Mouse (Mus musculus) thymus, adult 2 months (tissue): ENCODE measurements around the gene Hfe2. TPM values are rescaled to one million over a fixed set of nuclear protein-coding genes. Genes with fewer than 3 reads are reported as not detected.

Source experiments
- DNase-seq: peaks from one replicate; pipeline ENCODE4 v3.0.0; 2021
- H3K27ac ChIP-seq: fragments of 200-500 bp; 2 replicates; pipeline ENCODE4 v1.5.1; 2012; ENCODE audit warnings: low read length, control low read depth; ENCODE audit not compliant: control insufficient read depth, insufficient read depth
- H3K27me3 ChIP-seq: fragments of 200-500 bp; 2 replicates; pipeline ENCODE4 v1.6.1; 2012; ENCODE audit warnings: mild to moderate bottlenecking, low read length, moderate library complexity, mixed read lengths; ENCODE audit not compliant: control insufficient read depth, insufficient read depth
- H3K36me3 ChIP-seq: fragments of 200-500 bp; 2 replicates; pipeline ENCODE4 v1.6.1; 2012; ENCODE audit warnings: mild to moderate bottlenecking, low read length, moderate library complexity; ENCODE audit not compliant: control insufficient read depth, insufficient read depth
- H3K4me1 ChIP-seq: fragments of 200-500 bp; replicated peaks from 2 replicates; pipeline ENCODE4 v1.6.1; 2012; ENCODE audit warnings: low read length; ENCODE audit not compliant: control insufficient read depth, insufficient read depth
- H3K4me3 ChIP-seq: fragments of 200-500 bp; 2 replicates; pipeline ENCODE4 v1.5.1; 2012; ENCODE audit warnings: mild to moderate bottlenecking, low read length, control low read depth, moderate library complexity; ENCODE audit not compliant: control insufficient read depth, insufficient read depth
- CTCF ChIP-seq: fragments of 200-500 bp; IDR thresholded peaks from 2 replicates; pipeline ENCODE4 v1.5.1; 2012; ENCODE audit warnings: mild to moderate bottlenecking, control low read depth, low read length, moderate library complexity, borderline replicate concordance; ENCODE audit not compliant: control insufficient read depth, poor library complexity, insufficient read depth; ENCODE audit errors: extremely low read depth
- POLR2A ChIP-seq: fragments of 200-500 bp; IDR thresholded peaks from 2 replicates; pipeline ENCODE4 v1.6.1; 2012; ENCODE audit warnings: mild to moderate bottlenecking, low read length, control low read depth, moderate library complexity; ENCODE audit not compliant: control insufficient read depth, poor library complexity, insufficient read depth; ENCODE audit errors: extremely low read depth
- WGBS: fragments of 180-500 bp; shearing (Covaris S2); methylation state at CpG from one replicate; pipeline ENCODE4 v1.1.7; 2018; 5-methylcytosine and 5-hydroxymethylcytosine counted together
- polyA plus RNA-seq: library from polyadenylated mRNA; depleted of rRNA; stranded (reverse); fragments of >200 nt; gene quantifications from 2 replicates; pipeline ENCODE4 v1.2.3, GENCODE M21; 2012; rRNA removed

Hfe2 gene
- polyA plus RNA-seq: 1.3 and 10.4 TPM in 2 replicates

DNA sequence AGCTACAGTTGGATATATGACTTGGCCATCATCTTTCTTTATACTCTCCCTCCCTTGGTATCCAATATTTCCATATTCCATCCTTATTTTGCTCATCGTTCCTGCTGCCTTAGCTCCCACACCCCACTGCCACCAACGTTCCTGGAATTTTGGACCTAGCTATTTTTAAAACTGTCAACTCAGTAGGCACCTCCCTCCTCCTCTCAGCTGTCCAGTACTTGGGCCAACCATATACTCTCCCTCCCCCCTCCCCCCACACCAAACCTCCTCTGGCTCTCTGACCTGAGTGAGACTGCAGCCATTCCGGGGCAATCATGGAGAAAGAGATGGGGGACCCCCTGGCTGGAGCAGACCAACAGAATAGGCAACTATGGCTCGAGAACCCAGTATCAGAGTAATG is at the start of gene Hfe2:
Gene Hfe2, plus strand, starts transcription at position 259 of the 400 bp plus-strand sequence.
- no peak for TF ChIP-seq CTCF
- TF ChIP-seq POLR2A: no peak
- Histone ChIP-seq H3K27ac (no peak within 1 kb of the TSS), H3K36me3 (no peaks in the 10 kb centered on the region), H3K27me3 (peaks cover 14% of the 10 kb centered on the region; the same call in 1 of the 2 replicates), H3K4me3 (no peak within 1 kb of the TSS), H3K4me1 (no peaks in the 10 kb centered on the region)
- WGBS: 79% methylated on average over 4 of the region's 4 CpGs
- no peak for DNase-seq

DNA sequence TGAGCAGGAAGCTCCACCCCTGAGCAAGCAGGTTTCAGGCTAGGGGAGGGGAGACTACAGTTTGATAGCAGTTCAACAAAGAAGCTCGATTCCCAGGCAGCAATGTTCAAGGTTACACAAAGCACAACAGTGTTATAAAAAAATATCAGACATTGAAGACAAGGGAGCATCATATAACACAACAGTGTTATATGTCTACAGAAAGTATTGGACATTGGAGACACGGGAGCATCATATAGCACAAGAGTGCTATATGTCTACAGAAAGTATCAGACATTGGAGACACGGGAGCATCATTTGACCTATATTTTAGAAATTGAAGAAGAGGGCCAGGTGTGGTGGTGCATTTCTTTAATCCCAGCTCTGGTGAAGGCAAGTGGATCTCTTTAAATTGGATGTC is 47.9 kb upstream of the Hfe2 start:
- peaks cover 12% of the 10 kb centered on the region; the same call in 1 of the 2 replicates for H3K27me3 ChIP-seq
- 58% methylated on average over 3 of the region's 3 CpGs for WGBS
- no peak overlapping the region for H3K4me3 ChIP-seq
- no peak for DNase-seq
- peaks cover 6% of the 10 kb centered on the region; the same call in 1 of the 2 replicates for H3K4me1 ChIP-seq
- H3K27ac ChIP-seq: no peak overlapping the region
- no peak for TF ChIP-seq POLR2A
- TF ChIP-seq CTCF: no peak
- no peaks in the 10 kb centered on the region for H3K36me3 ChIP-seq

DNA sequence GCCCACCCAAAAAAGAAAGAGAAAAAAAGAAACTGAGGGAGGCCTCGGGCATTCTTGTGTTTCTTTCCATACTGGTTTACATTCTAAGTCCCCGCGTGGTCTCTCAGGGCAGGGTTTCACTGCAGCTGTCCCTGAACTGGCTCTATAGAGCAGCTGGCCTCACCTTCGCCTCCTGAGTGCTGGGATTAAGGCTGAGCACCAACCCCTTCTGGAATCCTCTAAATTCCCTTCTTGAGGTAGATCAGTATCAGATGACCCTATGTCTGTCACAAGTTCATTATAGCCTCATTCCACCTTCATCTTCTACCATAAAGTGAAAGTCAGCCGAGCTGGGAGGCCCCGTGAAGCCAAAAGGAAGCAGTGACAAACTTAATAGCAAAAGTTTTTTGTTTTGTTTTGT is 47.4 kb upstream of the Hfe2 start:
- Histone ChIP-seq H3K4me1 (peaks cover 6% of the 10 kb centered on the region; the same call in 1 of the 2 replicates), H3K27ac (no peak overlapping the region), H3K27me3 (peaks cover 12% of the 10 kb centered on the region; the same call in 1 of the 2 replicates), H3K36me3 (no peaks in the 10 kb centered on the region), H3K4me3 (no peak overlapping the region)
- no peak for TF ChIP-seq POLR2A
- no peak for TF ChIP-seq CTCF
- WGBS: 82% methylated on average over 6 of the region's 6 CpGs
- no peak for DNase-seq

DNA sequence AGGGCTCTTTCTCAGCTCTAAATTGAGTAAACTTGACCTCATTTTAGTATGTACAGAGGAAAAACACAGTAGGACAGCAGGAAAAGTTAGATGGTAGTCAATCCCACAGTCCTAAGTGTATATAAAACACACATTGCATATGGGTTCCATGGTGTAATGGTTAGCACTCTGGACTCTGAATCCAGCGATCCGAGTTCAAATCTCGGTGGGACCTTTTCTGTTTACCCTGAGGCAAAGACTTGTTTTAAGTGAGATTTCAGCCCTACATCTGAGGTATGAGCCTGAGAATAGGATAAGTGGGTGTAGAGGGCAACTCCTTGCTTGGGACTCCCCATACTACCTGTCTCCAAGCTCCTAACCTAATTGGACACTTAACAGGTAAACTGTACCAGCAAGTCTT is 45.7 kb upstream of the Hfe2 start:
- H3K4me1 ChIP-seq: peaks cover 6% of the 10 kb centered on the region; the same call in 1 of the 2 replicates
- H3K4me3 ChIP-seq: no peak overlapping the region
- H3K36me3 ChIP-seq: no peaks in the 10 kb centered on the region
- DNase-seq: no peak
- TF ChIP-seq POLR2A (no peak), CTCF (no peak)
- WGBS: 76% methylated on average over 3 of the region's 3 CpGs
- H3K27ac ChIP-seq: no peak overlapping the region
- H3K27me3 ChIP-seq: peaks cover 12% of the 10 kb centered on the region; the same call in 1 of the 2 replicates

DNA sequence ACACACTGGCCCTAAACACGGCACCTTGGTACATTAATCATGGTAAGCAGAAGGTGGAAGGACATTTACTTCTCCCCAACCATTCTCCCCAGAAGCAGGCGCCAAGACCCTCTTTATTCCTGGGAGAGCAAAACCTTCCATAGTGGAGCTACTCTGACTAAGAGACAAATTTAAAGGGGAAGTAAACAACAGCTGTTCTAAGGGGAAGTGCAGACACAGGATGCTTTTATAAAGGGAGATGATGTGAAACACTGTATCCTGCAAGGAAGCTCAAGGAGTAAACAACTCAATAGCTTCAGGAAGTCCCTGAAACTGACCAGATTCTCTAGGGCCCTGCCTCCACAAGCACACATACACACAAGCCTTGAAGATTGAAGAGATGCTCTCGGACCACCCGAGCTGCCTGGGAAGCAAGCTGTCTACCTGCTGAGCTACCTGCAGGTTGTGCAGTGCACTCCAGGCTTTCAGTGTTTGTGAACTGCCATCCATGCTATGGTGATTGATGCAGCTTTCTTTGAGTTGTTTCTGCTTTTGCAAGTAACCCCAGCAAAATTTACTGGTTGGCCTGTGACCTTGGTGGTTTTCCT is 44.2 kb upstream of the Hfe2 start:
- 84% methylated on average over 4 of the region's 4 CpGs for WGBS

DNA sequence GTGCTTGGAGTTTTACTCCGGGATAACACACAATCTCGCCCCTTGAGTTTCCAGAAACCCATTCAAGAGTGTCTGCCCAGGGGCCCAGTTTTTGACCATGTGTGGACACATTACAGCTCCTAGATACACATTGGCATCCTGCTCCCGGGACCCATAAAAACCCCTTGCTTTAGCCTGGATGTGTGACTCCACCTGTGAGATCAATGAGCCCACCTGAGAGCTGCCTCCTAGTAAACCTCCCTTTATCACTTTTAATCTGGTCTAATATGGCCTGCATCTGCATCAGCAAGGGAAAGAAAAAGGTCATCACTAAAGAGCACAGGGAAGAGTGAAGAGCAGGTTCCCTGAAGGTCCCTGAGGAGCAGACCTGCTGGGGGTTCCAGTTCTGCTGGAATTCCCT is 43.1 kb upstream of the Hfe2 start:
- TF ChIP-seq CTCF: no peak
- TF ChIP-seq POLR2A: no peak
- H3K27me3 ChIP-seq: no peaks in the 10 kb centered on the region
- 96% methylated on average over 3 of the region's 3 CpGs for WGBS

More for the DNA sequence above, 44.2 kb upstream of the Hfe2 start:
- Histone ChIP-seq H3K27ac (no peak overlapping the region), H3K4me1 (no peaks in the 10 kb centered on the region), H3K4me3 (no peak overlapping the region), H3K36me3 (no peaks in the 10 kb centered on the region), H3K27me3 (peaks cover 5% of the 10 kb centered on the region; the same call in 1 of the 2 replicates)
- DNase-seq: no peak
- TF ChIP-seq CTCF (no peak), POLR2A (no peak)

More for the DNA sequence above, 43.1 kb upstream of the Hfe2 start:
- no peak overlapping the region for H3K27ac ChIP-seq
- no peaks in the 10 kb centered on the region for H3K4me1 ChIP-seq
- H3K36me3 ChIP-seq: no peaks in the 10 kb centered on the region
- no peak for DNase-seq
- H3K4me3 ChIP-seq: no peak overlapping the region
